Mouse (Mus musculus) erythroblast, embryonic 14.5 days (primary cell): ENCODE measurements around the gene Inpp4b.

ENCODE experiments used
- GATA1 ChIP-seq: IDR thresholded peaks from 2 replicates; pipeline ENCODE4 v1.6.1; 2012; ENCODE audit warnings: low read length, inconsistent platforms, mixed read lengths
- TAL1 ChIP-seq: IDR thresholded peaks from 3 replicates; pipeline ENCODE4 v1.6.1; 2012; ENCODE audit warnings: low read length, inconsistent platforms, mixed read lengths

DNA sequence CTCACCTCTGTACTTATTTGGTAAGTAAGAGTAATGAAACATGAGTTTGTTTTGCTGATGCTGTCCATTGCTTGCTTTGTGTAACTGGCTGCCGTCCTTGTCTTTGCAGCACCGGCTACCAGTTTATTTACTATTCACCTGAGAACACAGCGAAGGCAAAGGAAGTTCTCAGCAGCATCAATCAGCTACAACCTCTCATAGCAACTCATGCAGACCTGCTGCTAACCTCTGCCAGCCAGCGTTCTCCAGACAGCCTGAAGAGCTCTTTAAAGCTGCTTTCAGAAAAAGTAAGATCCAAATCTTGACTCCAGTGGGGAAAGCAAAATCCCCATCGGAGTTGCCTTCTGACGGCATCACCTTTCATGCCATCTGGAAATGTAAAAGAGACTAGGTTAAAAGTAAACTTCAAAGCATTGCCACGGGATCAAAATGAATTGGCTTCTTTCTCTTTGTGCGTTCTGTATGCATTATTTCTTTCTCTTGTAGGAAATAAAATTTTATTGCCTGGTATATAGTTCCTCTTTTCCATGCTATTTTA is 642.8 kb downstream of the Inpp4b start:
- TF ChIP-seq GATA1 (no peak), TAL1 (no peak)
